Mouse (Mus musculus): ENCODE results near the gene Pabpn1l.

- TF ChIP-seq MYOG (IDR thresholded peaks at IDR 0.05; ENCODE audit: control insufficient read depth in 1 of 3, insufficient read depth in 1 of 3, insufficient read length in 2 of 3, low read depth in 2 of 3), result peak in 2 of 3 experiments; percentile 38 to 62
- no peak for TF ChIP-seq MAX (IDR thresholded peaks at IDR 0.05; ENCODE audit: low read depth)
Observed at GRCm38 (mm10) chr8:122637230-122637629, 14.7 kb upstream of the Pabpn1l start.

All from myocyte (in vitro differentiated cells).